Mouse (Mus musculus) left cerebral cortex, postnatal 14 days (tissue): ENCODE measurements around the gene March10. TPM values are rescaled to one million over a fixed set of nuclear protein-coding genes. Genes with fewer than 3 reads are reported as not detected.

Experiments used
- DNase-seq, 2 experiments: peaks; one replicate each; pipeline ENCODE4 v3.0.0; 2021 to 2022; ENCODE audit warnings: low spot score in 2 of 2, mixed read lengths in 1 of 2
- intact Hi-C: fragments of 180-260 bp; cut with DNase I; formaldehyde crosslinking; loops from one replicate; pipeline ENCODE4 v1.15.1; 2025
- long read RNA-seq, 2 experiments: library from polyadenylated mRNA; stranded (forward); transcript quantifications; one replicate each; pipeline ENCODE4 v2.0.0; 2021
- total RNA-seq, 2 experiments: library from RNA; stranded (reverse); gene quantifications; 2 replicates each; pipeline ENCODE4 v1.2.3; 2021

March10 gene
- 1 to 10 TPM; 1.4 to 1.6 TPM for total RNA-seq
- long read RNA-seq, experiment 1, partial matches to known transcripts: 0 of 4 reads
- long read RNA-seq, experiment 1, other reads (novel, unspliced or antisense): 4 of 4 reads
- long read RNA-seq, experiment 2, partial matches to known transcripts: 0 of 1 reads
- long read RNA-seq, experiment 2, other reads (novel, unspliced or antisense): 1 of 1 reads

- intact Hi-C loops: loop anchor here (5.0 kb wide), 1 partner anchor 136 kb away; no protein-coding TSS in a partner anchor
- DNase-seq: peak; percentile 81 to 87
Observed at GRCm38 (mm10) chr11:105456497-105456907, at the start of gene March10. TSS of gene March10 (minus strand) at chr11:105456735.

- intact Hi-C loops: no loop called here
- no peak for DNase-seq
Observed at GRCm38 (mm10) chr11:105506322-105506721, 49.8 kb upstream of the March10 start.

GRCm38 (mm10) chr11:105505038-105505437 lies 48.5 kb upstream of the March10 start:
- intact Hi-C loops: no loop called here
- no peak for DNase-seq

GRCm38 (mm10) chr11:105502311-105502710 lies 45.8 kb upstream of the March10 start:
- DNase-seq: no peak
- intact Hi-C loops: no loop called here

- intact Hi-C loops: loop anchor here (5.0 kb wide), 2 partner anchors 75 to 95 kb away; no protein-coding TSS in a partner anchor
- DNase-seq: peak; percentile 37 to 69
Observed at GRCm38 (mm10) chr11:105497505-105497904, 41.0 kb upstream of the March10 start.

- intact Hi-C loops: loop anchor here (5.0 kb wide), 2 partner anchors 74 to 96 kb away; no protein-coding TSS in a partner anchor
- DNase-seq: no peak
Observed at GRCm38 (mm10) chr11:105496665-105497064, 40.1 kb upstream of the March10 start.

- DNase-seq: peak; percentile 61 to 67
- intact Hi-C loops: loop anchor here (5.0 kb wide), 2 partner anchors 73 to 97 kb away; no protein-coding TSS in a partner anchor
Observed at GRCm38 (mm10) chr11:105495591-105496270, 39.2 kb upstream of the March10 start.

- intact Hi-C loops: loop anchor here (5.0 kb wide), 2 partner anchors 73 to 97 kb away; no protein-coding TSS in a partner anchor
- no peak for DNase-seq
Observed at GRCm38 (mm10) chr11:105494786-105495369, 38.3 kb upstream of the March10 start.

GRCm38 (mm10) chr11:105492392-105492791 lies 35.9 kb upstream of the March10 start:
- intact Hi-C loops: no loop called here
- DNase-seq: no peak

- intact Hi-C loops: no loop called here
- no peak for DNase-seq
Observed at GRCm38 (mm10) chr11:105490971-105491370, 34.4 kb upstream of the March10 start.

GRCm38 (mm10) chr11:105485412-105485811 lies 28.9 kb upstream of the March10 start:
- intact Hi-C loops: loop anchor here (10.0 kb wide), 1 partner anchor 121 kb away; no protein-coding TSS in a partner anchor
- no peak for DNase-seq

GRCm38 (mm10) chr11:105484993-105485392 lies 28.5 kb upstream of the March10 start:
- intact Hi-C loops: loop anchor here (10.0 kb wide), 1 partner anchor 120 kb away; no protein-coding TSS in a partner anchor
- no peak for DNase-seq

- DNase-seq: no peak
- intact Hi-C loops: loop anchor here (10.0 kb wide), 1 partner anchor 118 kb away; no protein-coding TSS in a partner anchor
Observed at GRCm38 (mm10) chr11:105482747-105483146, 26.2 kb upstream of the March10 start.

- intact Hi-C loops: no loop called here
- no peak for DNase-seq
Observed at GRCm38 (mm10) chr11:105474746-105475145, 18.2 kb upstream of the March10 start.

GRCm38 (mm10) chr11:105474352-105474736 lies 17.8 kb upstream of the March10 start:
- intact Hi-C loops: no loop called here
- DNase-seq: no peak

- intact Hi-C loops: no loop called here
- no peak for DNase-seq
Observed at GRCm38 (mm10) chr11:105473716-105474351, 17.3 kb upstream of the March10 start.

- DNase-seq: no peak
- intact Hi-C loops: no loop called here
Observed at GRCm38 (mm10) chr11:105472610-105473009, 16.1 kb upstream of the March10 start.

- intact Hi-C loops: no loop called here
- DNase-seq: no peak
Observed at GRCm38 (mm10) chr11:105470896-105471295, 14.4 kb upstream of the March10 start.

GRCm38 (mm10) chr11:105469561-105469960 lies 13.0 kb upstream of the March10 start:
- DNase-seq: no peak
- intact Hi-C loops: no loop called here

- no peak for DNase-seq
- intact Hi-C loops: no loop called here
Observed at GRCm38 (mm10) chr11:105469091-105469507, 12.6 kb upstream of the March10 start.
